Mouse (Mus musculus): ENCODE data around the gene Eno3. TPM values are rescaled to one million over a fixed set of nuclear protein-coding genes. Genes with fewer than 3 reads are reported as not detected.
A peak's percentile ranks its signal among the peaks of the same experiment; 100 is the strongest.

Gene Eno3
- 10 to 100 TPM in 3 of 4 experiments, 1 to 10 TPM in 1; 10.0 to 14.5 (median 11.2) TPM for total RNA-seq (2022)

GRCm38 (mm10) chr11:70656964-70657363 lies at the start of gene Eno3:
Gene Eno3, plus strand, starts transcription at chr11:70657202.
- DNase-seq (ENCODE audit: low spot score in 2 of 2), result no peak

- no peak for DNase-seq (ENCODE audit: low spot score in 2 of 2)
Measured at GRCm38 (mm10) chr11:70607611-70608010, 49.4 kb upstream of the Eno3 start.

- no peak for DNase-seq (ENCODE audit: low spot score in 2 of 2)
Measured at GRCm38 (mm10) chr11:70608381-70609066, 48.5 kb upstream of the Eno3 start.

- no peak for DNase-seq (ENCODE audit: low spot score in 2 of 2)
Measured at GRCm38 (mm10) chr11:70610752-70611151, 46.2 kb upstream of the Eno3 start.

- DNase-seq (ENCODE audit: low spot score in 2 of 2), result no peak
Measured at GRCm38 (mm10) chr11:70612505-70612904, 44.5 kb upstream of the Eno3 start.

GRCm38 (mm10) chr11:70615074-70615473 lies 41.9 kb upstream of the Eno3 start:
- no peak for DNase-seq (ENCODE audit: low spot score in 2 of 2)

- DNase-seq (ENCODE audit: low spot score in 2 of 2), result no peak
Measured at GRCm38 (mm10) chr11:70615516-70616093, 41.4 kb upstream of the Eno3 start, which contains the start of gene 4930544D05Rik. Gene 4930544D05Rik, plus strand, starts transcription at chr11:70615848.

GRCm38 (mm10) chr11:70619101-70619500 lies 37.9 kb upstream of the Eno3 start, which contains the start of gene Chrne:
Gene Chrne, minus strand, starts transcription at chr11:70619216.
- DNase-seq (ENCODE audit: low spot score in 2 of 2), result peak in 1 of 2 experiments; percentile 1

GRCm38 (mm10) chr11:70621972-70622814 lies 34.8 kb upstream of the Eno3 start:
- DNase-seq (ENCODE audit: low spot score in 2 of 2), result no peak

GRCm38 (mm10) chr11:70623053-70623742 lies 33.8 kb upstream of the Eno3 start:
- DNase-seq (ENCODE audit: low spot score in 2 of 2), result no peak

GRCm38 (mm10) chr11:70625473-70625872 lies 31.5 kb upstream of the Eno3 start:
- DNase-seq (ENCODE audit: low spot score in 2 of 2), result no peak

GRCm38 (mm10) chr11:70626877-70627276 lies 30.1 kb upstream of the Eno3 start:
- DNase-seq (ENCODE audit: low spot score in 2 of 2), result no peak

GRCm38 (mm10) chr11:70628431-70628830 lies 28.6 kb upstream of the Eno3 start:
- DNase-seq (ENCODE audit: low spot score in 2 of 2), result no peak

- DNase-seq (ENCODE audit: low spot score in 2 of 2), result no peak
Measured at GRCm38 (mm10) chr11:70629557-70629956, 27.4 kb upstream of the Eno3 start.

GRCm38 (mm10) chr11:70630129-70630528 lies 26.9 kb upstream of the Eno3 start:
- DNase-seq (ENCODE audit: low spot score in 2 of 2), result no peak

GRCm38 (mm10) chr11:70635601-70636000 lies 21.4 kb upstream of the Eno3 start:
- no peak for DNase-seq (ENCODE audit: low spot score in 2 of 2)

- no peak for DNase-seq (ENCODE audit: low spot score in 2 of 2)
Measured at GRCm38 (mm10) chr11:70637764-70638163, 19.2 kb upstream of the Eno3 start.

GRCm38 (mm10) chr11:70638293-70638692 lies 18.7 kb upstream of the Eno3 start:
- no peak for DNase-seq (ENCODE audit: low spot score in 2 of 2)

- no peak for DNase-seq (ENCODE audit: low spot score in 2 of 2)
Measured at GRCm38 (mm10) chr11:70638714-70639278, 18.2 kb upstream of the Eno3 start, which contains the start of gene Gp1ba. Gene Gp1ba, plus strand, starts transcription at chr11:70639122.

GRCm38 (mm10) chr11:70639976-70640375 lies 17.0 kb upstream of the Eno3 start:
- DNase-seq (ENCODE audit: low spot score in 2 of 2), result peak in 1 of 2 experiments; percentile 1

GRCm38 (mm10) chr11:70641241-70641640 lies 15.8 kb upstream of the Eno3 start:
- peak in 1 of 2 experiments; percentile 1 for DNase-seq (ENCODE audit: low spot score in 2 of 2)
